Mouse (Mus musculus) midbrain, embryonic 14.5 days (tissue): ENCODE data around the gene Hist1h2ac. TPM values are rescaled to one million over a fixed set of nuclear protein-coding genes. Genes with fewer than 3 reads are reported as not detected.

Source experiments
- ATAC-seq: fragments of 200-750 bp; cut with Nextera tagmentation; 2 replicates; pipeline ENCODE4 v1.8.0; 2017; ENCODE audit warnings: moderate number of reproducible peaks, moderate library complexity; ENCODE audit not compliant: low FRiP score, low TSS enrichment
- DNase-seq: peaks from one replicate; pipeline ENCODE4 v3.0.0-alpha.2; 2015
- H3K27ac ChIP-seq: fragments of 300-500 bp; sonication (generic); replicated peaks from 2 replicates; pipeline ENCODE4 v1.5.1; 2014; ENCODE audit warnings: mild to moderate bottlenecking, low read depth, low read length, moderate library complexity
- H3K27me3 ChIP-seq: fragments of 300-500 bp; sonication (generic); 2 replicates; pipeline ENCODE4 v1.6.1; 2014; ENCODE audit warnings: low read length, control low read depth, mixed read lengths; ENCODE audit not compliant: control insufficient read depth, insufficient read depth
- H3K36me3 ChIP-seq: fragments of 300-500 bp; sonication (generic); 2 replicates; pipeline ENCODE4 v1.6.1; 2014; ENCODE audit warnings: low read length, control low read depth; ENCODE audit not compliant: control insufficient read depth, insufficient read depth
- H3K4me1 ChIP-seq: fragments of 300-500 bp; sonication (generic); 2 replicates; pipeline ENCODE4 v1.6.1; 2014; ENCODE audit warnings: mild to moderate bottlenecking, antibody characterized with exemption, low read length, control low read depth; ENCODE audit not compliant: control insufficient read depth, insufficient read depth
- H3K4me2 ChIP-seq: fragments of 300-500 bp; sonication (generic); 2 replicates; pipeline ENCODE4 v1.6.1; 2014; ENCODE audit warnings: mild to moderate bottlenecking, low read length, moderate library complexity
- H3K4me3 ChIP-seq: fragments of 300-500 bp; sonication (generic); replicated peaks from 2 replicates; pipeline ENCODE4 v1.5.1; 2014; ENCODE audit warnings: low read depth, low read length
- H3K9ac ChIP-seq: fragments of 300-500 bp; sonication (generic); replicated peaks from 2 replicates; pipeline ENCODE4 v1.6.1; 2014; ENCODE audit warnings: mild to moderate bottlenecking, low read length, moderate library complexity
- H3K9me3 ChIP-seq: fragments of 300-500 bp; sonication (generic); 2 replicates; pipeline ENCODE4 v1.6.1; 2016; ENCODE audit warnings: low read length, control low read depth, mixed read lengths; ENCODE audit not compliant: control insufficient read depth
- WGBS: fragments of 180-500 bp; shearing (Covaris S2); extraction: QIAGEN DNeasy Blood & Tissue Kit; methylation state at CpG from one replicate; pipeline ENCODE4 v1.1.7; 2014; 5-methylcytosine and 5-hydroxymethylcytosine counted together
- polyA plus RNA-seq: library from polyadenylated mRNA; unstranded; fragments of >200 nt; fragmentation: Nextera tagmentation; extraction: Ambion mirVana; gene quantifications from 2 replicates; pipeline ENCODE4 v1.2.1, GENCODE M21; 2014

Hist1h2ac gene
- polyA plus RNA-seq = 0.57 and 0.67 TPM in 2 replicates

DNA sequence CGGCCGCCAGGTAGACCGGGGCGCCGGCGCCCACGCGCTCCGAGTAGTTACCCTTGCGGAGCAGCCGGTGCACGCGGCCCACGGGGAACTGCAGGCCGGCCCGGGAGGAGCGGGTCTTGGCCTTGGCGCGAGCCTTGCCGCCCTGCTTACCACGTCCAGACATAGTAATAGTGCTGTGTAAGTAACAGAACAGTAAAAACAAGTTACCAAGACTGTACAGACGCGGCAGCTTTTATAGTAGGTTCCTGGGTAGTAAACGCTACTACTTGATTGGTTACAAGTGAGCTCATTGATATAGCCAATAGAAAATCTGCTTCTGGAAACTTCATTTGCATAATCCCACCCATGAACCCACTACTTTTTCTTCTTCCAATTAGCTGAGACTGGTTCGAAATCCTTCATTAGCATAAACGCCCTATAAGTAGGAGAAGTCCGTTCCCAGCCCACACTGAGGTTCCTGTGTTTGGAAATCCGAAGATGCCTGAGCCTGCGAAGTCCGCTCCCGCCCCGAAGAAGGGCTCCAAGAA lies at the start of gene Hist1h2ac, which contains the start of gene Hist1h2bc:
Gene Hist1h2ac (minus strand): TSS at position 194 of the 527 bp plus-strand sequence.
Gene Hist1h2bc (plus strand): TSS at position 445 of the 527 bp plus-strand sequence.
- under 1% methylated on average over 30 of the region's 32 CpGs for WGBS
- Histone ChIP-seq H3K27me3 (no peaks in the 10 kb centered on the region), H3K4me1 (peaks cover 22% of the 10 kb centered on the region), H3K4me3 (peak within 1 kb of the TSS; percentile 48), H3K4me2 (peak within 1 kb of the TSS; percentile 68), H3K9ac (peak within 1 kb of the TSS; percentile 53), H3K9me3 (no peaks in the 10 kb centered on the region), H3K36me3 (no peaks in the 10 kb centered on the region), H3K27ac (peak within 1 kb of the TSS; percentile 93)
- DNase-seq (peak; percentile 96), ATAC-seq (peak; percentile 98)

DNA sequence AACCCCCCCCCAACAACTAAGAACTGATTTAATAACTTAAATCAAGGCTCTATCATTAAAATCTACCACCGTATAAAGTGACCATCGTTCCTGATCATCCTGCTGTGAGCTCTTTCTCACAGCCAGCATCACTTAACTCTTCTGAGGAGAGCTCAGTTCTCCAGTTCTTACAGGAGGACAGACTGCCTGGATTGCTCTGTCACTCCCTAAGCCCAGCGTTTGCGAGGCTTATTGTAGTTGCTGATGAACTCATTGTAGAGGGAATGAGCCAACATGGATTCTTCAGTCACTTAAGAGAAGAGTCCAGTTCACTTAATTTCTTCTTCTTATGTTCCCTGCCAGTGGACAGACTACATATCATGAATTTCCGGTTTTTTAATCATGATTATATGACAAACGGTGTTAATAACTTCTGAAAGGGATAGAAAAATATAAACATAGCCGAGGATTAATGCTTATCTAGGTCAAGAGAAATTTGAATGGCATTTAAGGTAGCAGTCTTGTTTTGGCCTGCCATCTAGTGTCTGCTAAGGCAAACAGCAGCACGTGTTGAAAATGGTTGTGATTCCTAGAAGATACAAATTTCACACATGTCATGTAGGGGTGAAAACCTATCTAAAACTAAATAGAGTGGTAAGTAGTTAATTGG lies 48.5 kb upstream of the Hist1h2ac start:
- H3K4me1 ChIP-seq = no peaks in the 10 kb centered on the region
- H3K4me3 ChIP-seq = no peak overlapping the region
- DNase-seq = peak; percentile 78
- H3K9ac ChIP-seq = no peak overlapping the region
- H3K27me3 ChIP-seq = no peaks in the 10 kb centered on the region
- ATAC-seq = no peak
- no peaks in the 10 kb centered on the region for H3K9me3 ChIP-seq
- 25% methylated on average over 8 of the region's 8 CpGs for WGBS
- no peaks in the 10 kb centered on the region for H3K36me3 ChIP-seq
- H3K4me2 ChIP-seq = no peak overlapping the region
- no peak overlapping the region for H3K27ac ChIP-seq

DNA sequence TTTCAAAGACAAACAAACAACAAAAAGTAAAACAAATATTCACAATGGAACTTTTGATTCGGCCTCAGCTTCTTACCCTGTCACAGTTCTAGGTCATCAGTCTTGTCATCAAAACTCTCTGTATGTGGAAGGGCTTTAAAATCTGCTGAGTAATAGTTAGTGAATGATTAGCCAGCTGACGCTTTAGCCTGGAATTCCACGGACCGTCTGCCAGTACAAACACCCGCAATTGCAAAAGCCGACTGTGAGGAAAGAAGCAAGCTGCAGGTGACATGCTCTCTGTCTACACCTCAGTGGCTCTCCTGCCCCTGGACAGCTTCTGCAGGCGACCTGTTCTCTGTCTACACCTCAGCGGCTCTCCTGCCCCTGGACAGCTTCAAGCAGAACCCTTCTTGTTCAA lies 46.7 kb upstream of the Hist1h2ac start:
- H3K9ac ChIP-seq = no peak overlapping the region
- H3K4me3 ChIP-seq = no peak overlapping the region
- H3K9me3 ChIP-seq = no peaks in the 10 kb centered on the region
- DNase-seq (no peak), ATAC-seq (no peak)
- no peaks in the 10 kb centered on the region for H3K27me3 ChIP-seq
- H3K4me2 ChIP-seq = no peak overlapping the region
- 63% methylated on average over 8 of the region's 8 CpGs for WGBS
- H3K36me3 ChIP-seq = no peaks in the 10 kb centered on the region
- H3K27ac ChIP-seq = no peak overlapping the region
- no peaks in the 10 kb centered on the region for H3K4me1 ChIP-seq

DNA sequence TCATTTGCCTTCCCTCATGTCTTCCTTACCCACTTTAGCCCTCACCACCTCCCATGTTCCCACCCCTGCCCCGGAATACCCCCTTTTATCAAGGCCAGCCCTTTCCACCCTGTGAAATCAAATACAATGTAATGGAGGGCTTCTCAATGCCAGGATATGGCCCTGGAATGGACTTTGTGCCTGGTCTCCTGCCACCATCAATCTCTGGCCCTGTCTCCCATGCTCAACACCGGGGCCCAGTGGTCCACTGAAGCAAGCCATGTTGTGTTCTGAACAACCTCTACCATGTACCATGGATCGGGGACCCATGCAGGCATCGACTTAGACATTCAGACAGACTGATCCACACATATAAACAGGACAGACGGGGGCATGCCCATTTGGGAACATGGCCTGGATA lies 46.0 kb upstream of the Hist1h2ac start:
- DNase-seq (no peak), ATAC-seq (no peak)
- Histone ChIP-seq H3K4me1 (no peaks in the 10 kb centered on the region), H3K9ac (no peak overlapping the region), H3K27ac (no peak overlapping the region), H3K36me3 (no peaks in the 10 kb centered on the region), H3K4me3 (no peak overlapping the region), H3K4me2 (no peak overlapping the region), H3K9me3 (no peaks in the 10 kb centered on the region), H3K27me3 (no peaks in the 10 kb centered on the region)
- WGBS = 94% methylated on average over 5 of the region's 5 CpGs

DNA sequence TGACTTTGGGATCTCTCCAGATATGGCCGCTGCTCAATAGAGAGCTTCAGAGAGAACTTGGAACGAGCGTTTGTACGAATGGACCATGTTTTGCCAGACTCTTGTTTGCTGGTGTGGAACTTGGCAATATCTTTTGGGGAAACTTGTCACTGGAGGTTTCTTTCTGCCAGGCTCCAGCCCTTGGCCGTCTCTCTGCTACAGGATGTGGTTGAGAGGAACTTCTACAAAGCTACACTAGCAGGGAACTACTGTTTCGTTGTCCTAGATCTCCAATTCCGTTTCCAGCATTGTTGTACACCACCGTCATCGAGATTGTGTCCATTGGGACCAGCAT lies 45.4 kb upstream of the Hist1h2ac start:
- no peaks in the 10 kb centered on the region for H3K27me3 ChIP-seq
- ATAC-seq (no peak), DNase-seq (no peak)
- H3K4me3 ChIP-seq = no peak overlapping the region
- 96% methylated on average over 9 of the region's 9 CpGs for WGBS
- H3K36me3 ChIP-seq = no peaks in the 10 kb centered on the region
- no peaks in the 10 kb centered on the region for H3K4me1 ChIP-seq
- no peaks in the 10 kb centered on the region for H3K9me3 ChIP-seq
- H3K4me2 ChIP-seq = no peak overlapping the region
- H3K27ac ChIP-seq = no peak overlapping the region
- no peak overlapping the region for H3K9ac ChIP-seq

DNA sequence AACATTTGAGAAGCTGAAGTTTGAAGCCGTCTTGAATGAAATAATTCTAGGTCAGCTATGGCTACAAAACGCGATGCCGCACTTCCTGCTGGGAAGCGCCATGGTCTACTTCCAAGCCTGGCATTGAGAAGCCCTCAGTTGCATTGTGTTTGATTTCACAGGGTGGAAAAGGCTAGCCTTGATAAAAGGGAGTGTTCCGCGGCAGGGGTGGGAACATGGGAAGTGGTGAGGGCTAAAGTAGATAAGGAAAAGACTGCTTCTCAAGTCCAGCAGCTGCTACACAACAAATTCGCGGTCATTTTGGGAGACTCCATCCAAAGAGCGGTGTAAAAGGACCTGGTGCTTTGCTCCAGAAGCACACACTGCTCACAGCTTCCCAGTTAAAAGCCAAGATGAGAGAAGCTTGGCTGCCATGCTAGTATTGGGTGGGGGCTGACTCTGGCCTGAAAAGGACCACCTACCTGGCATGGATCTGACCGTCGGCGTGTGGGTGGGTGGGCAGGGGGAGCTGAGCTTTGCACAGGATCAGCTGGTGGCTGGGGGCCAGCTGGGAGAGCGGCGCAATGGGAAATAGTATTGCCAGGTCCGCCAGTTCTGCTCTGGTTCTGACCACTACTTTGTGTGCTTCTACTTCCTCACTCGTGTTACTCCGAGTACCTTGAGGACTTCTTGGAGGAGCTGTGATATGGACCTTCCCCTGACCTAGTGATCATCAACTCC lies 44.9 kb upstream of the Hist1h2ac start:
- ATAC-seq = no peak
- no peaks in the 10 kb centered on the region for H3K9me3 ChIP-seq
- no peaks in the 10 kb centered on the region for H3K36me3 ChIP-seq
- no peak overlapping the region for H3K9ac ChIP-seq
- no peaks in the 10 kb centered on the region for H3K27me3 ChIP-seq
- WGBS = 86% methylated on average over 18 of the region's 18 CpGs
- no peak for DNase-seq
- H3K4me1 ChIP-seq = no peaks in the 10 kb centered on the region
- no peak overlapping the region for H3K27ac ChIP-seq
- no peak overlapping the region for H3K4me3 ChIP-seq
- no peak overlapping the region for H3K4me2 ChIP-seq

DNA sequence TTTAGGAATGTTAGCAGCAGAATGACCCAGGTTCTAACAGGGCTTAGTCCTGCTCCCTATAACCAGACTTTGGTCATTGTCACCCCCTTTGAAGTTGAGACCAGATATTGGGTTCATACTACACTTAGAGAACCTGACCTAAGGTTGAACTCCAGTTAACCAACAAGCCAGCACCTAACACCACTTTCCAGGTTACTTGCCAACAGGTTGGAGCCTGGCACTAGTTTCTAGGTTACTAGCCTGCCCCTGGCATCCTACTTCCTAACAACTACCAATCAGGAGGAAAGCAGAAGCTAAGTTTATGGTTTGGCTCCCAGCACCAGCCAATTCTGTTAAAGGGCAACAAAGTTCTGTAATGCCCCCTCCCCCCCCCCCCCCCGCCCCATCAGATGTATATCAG lies 41.5 kb upstream of the Hist1h2ac start:
- H3K27me3 ChIP-seq = no peaks in the 10 kb centered on the region

DNA sequence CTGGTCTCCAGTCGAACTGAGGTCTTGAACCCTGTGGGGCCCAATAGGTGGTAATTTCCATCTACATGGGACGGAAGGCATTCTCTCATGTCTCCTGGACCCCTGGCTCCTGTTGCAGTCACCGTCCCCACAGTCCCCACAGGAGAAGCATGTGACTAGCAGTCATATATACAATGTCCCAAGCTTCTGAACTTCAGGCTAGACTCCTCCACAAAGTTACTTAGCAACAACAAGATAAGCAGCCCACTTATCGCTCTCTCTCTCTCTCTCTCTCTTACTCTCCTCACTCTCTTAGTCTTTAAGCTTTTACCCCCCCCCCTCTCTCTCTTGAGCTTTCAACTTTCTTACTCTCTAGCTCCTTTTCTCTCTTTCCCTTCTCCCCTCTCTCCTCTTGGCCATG lies 40.5 kb upstream of the Hist1h2ac start:
- 79% methylated on average over 4 of the region's 4 CpGs for WGBS

More for the DNA sequence above, 41.5 kb upstream of the Hist1h2ac start:
- no peak for ATAC-seq
- Histone ChIP-seq H3K4me2 (no peak overlapping the region), H3K9me3 (no peaks in the 10 kb centered on the region), H3K36me3 (no peaks in the 10 kb centered on the region), H3K4me1 (no peaks in the 10 kb centered on the region), H3K4me3 (no peak overlapping the region), H3K9ac (no peak overlapping the region), H3K27ac (no peak overlapping the region)
- WGBS = 33% methylated on average over 1 of the region's 1 CpGs
- no peak for DNase-seq

More for the DNA sequence above, 40.5 kb upstream of the Hist1h2ac start:
- no peaks in the 10 kb centered on the region for H3K9me3 ChIP-seq
- no peaks in the 10 kb centered on the region for H3K4me1 ChIP-seq
- ATAC-seq (no peak), DNase-seq (no peak)
- H3K27me3 ChIP-seq = no peaks in the 10 kb centered on the region
- H3K36me3 ChIP-seq = no peaks in the 10 kb centered on the region
- H3K27ac ChIP-seq = no peak overlapping the region
- no peak overlapping the region for H3K4me3 ChIP-seq
- H3K4me2 ChIP-seq = no peak overlapping the region
- no peak overlapping the region for H3K9ac ChIP-seq
